Mouse (Mus musculus) testis, adult 2 months (tissue): ENCODE data around the gene Aldh3b2. TPM values are rescaled to one million over a fixed set of nuclear protein-coding genes. Genes with fewer than 3 reads are reported as not detected.

Experiments used
- H3K27ac ChIP-seq: fragments of 200-500 bp; 2 replicates; pipeline ENCODE4 v1.5.1; 2012; ENCODE audit warnings: low read depth, low read length; ENCODE audit not compliant: control insufficient read depth, insufficient read depth
- H3K27me3 ChIP-seq: fragments of 200-500 bp; 2 replicates; pipeline ENCODE4 v1.6.1; 2012; ENCODE audit warnings: mild to moderate bottlenecking, low read length, moderate library complexity; ENCODE audit not compliant: control insufficient read depth, insufficient read depth
- H3K36me3 ChIP-seq: fragments of 200-500 bp; 2 replicates; pipeline ENCODE4 v1.6.1; 2012; ENCODE audit warnings: mild to moderate bottlenecking, low read length; ENCODE audit not compliant: control insufficient read depth, insufficient read depth
- H3K4me1 ChIP-seq: fragments of 200-500 bp; 2 replicates; pipeline ENCODE4 v1.6.1; 2012; ENCODE audit warnings: low read length; ENCODE audit not compliant: control insufficient read depth, insufficient read depth
- H3K4me3 ChIP-seq: fragments of 200-500 bp; 2 replicates; pipeline ENCODE4 v1.5.1; 2012; ENCODE audit warnings: low read depth, mild to moderate bottlenecking, low read length, moderate library complexity, mixed read lengths; ENCODE audit not compliant: control insufficient read depth
- CTCF ChIP-seq: fragments of 200-500 bp; IDR thresholded peaks from 2 replicates; pipeline ENCODE4 v1.5.1; 2012; ENCODE audit warnings: low read depth, mild to moderate bottlenecking, inconsistent platforms, low read length, moderate library complexity; ENCODE audit not compliant: control insufficient read depth, insufficient read depth, insufficient replicate concordance
- POLR2A ChIP-seq: fragments of 200-500 bp; IDR thresholded peaks from 2 replicates; pipeline ENCODE4 v1.6.1; 2012; ENCODE audit warnings: low read depth, mild to moderate bottlenecking, inconsistent platforms, low read length, moderate library complexity; ENCODE audit not compliant: control insufficient read depth
- polyA plus RNA-seq: library from polyadenylated mRNA; depleted of rRNA; stranded (reverse); fragments of >200 nt; gene quantifications from 2 replicates; pipeline ENCODE4 v1.2.3, GENCODE M21; 2012

Aldh3b2 gene
- polyA plus RNA-seq, 1 experiment, result 48.6 TPM

GRCm38 (mm10) chr19:3988066-3988465 lies 15.9 kb downstream of the Aldh3b2 start:
- no peaks in the 10 kb centered on the region for H3K27me3 ChIP-seq
- H3K4me3 ChIP-seq, result no peak overlapping the region
- peaks cover 5% of the 10 kb centered on the region for H3K4me1 ChIP-seq
- H3K36me3 ChIP-seq, result no peaks in the 10 kb centered on the region
- TF ChIP-seq POLR2A (no peak), CTCF (no peak)
- H3K27ac ChIP-seq, result no peak overlapping the region

DNA sequence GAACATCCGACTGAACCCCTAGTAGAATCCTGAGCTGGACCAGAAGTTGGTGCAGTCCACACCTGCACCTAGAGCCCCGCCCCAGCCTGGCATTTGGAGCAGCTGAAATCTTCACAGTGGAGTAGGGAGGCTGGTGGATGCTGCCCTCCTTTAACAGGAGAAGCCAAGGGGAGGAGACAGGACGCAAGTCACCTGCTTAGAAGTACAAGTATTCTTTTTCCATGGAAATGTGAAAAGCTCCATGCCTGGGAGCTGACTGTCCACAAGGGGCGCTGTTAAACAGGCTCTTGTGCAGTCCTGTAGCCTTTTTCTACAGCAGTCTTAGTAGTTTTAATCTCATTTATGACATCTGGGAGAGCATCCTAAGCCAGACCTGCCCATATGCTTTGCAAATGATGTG lies 16.6 kb downstream of the Aldh3b2 start:
- Histone ChIP-seq H3K27ac (no peak overlapping the region), H3K4me3 (no peak overlapping the region), H3K4me1 (peaks cover 5% of the 10 kb centered on the region), H3K36me3 (no peaks in the 10 kb centered on the region), H3K27me3 (no peaks in the 10 kb centered on the region)
- no peak for TF ChIP-seq CTCF

DNA sequence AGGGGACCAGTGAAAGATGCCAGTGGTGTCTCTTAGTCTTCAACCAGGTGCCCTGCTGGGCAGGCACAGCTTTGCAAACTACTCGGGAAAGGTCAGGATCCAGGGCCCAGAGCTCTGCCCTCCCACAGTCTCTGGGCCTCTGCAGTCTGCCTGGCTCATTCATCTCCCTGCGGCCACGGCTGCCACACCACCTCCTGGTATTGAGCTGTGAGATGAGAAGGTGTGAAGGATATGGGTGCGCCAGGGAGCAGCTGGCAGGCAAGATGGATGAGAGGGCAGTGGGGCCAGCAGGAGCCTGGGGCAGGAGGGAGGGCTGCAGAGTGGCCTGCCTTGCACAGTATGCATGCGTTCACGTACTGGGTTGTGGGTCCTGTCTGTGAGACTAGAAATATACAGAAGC lies 18.7 kb downstream of the Aldh3b2 start:
- TF ChIP-seq POLR2A, result no peak
- TF ChIP-seq CTCF, result no peak
- H3K4me1 ChIP-seq, result peaks cover 2% of the 10 kb centered on the region
- no peak overlapping the region for H3K27ac ChIP-seq
- no peaks in the 10 kb centered on the region for H3K36me3 ChIP-seq
- no peaks in the 10 kb centered on the region for H3K27me3 ChIP-seq
- H3K4me3 ChIP-seq, result no peak overlapping the region

DNA sequence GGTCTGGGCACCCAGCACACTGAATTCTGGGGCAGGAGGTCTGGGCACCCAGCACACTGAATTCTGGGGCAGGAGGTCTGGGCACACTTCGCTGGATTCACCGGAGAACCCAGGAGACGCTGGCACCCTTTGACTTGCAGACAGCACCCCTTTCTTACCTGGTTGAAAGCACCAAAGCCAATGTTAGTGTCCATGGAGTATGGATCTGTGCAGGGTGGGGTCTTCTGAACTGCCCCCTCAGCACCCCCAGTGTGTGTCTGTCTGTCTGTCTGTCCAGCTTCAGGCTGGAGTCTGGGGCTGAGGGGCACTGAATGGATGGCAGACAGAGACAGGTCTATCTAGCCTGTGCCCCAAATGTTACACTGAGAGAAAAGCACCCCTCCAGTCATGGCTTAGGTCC lies 19.4 kb downstream of the Aldh3b2 start:
- no peak overlapping the region for H3K4me3 ChIP-seq
- no peaks in the 10 kb centered on the region for H3K36me3 ChIP-seq
- H3K27me3 ChIP-seq, result no peaks in the 10 kb centered on the region
- H3K4me1 ChIP-seq, result peaks cover 2% of the 10 kb centered on the region; the same call in 1 of the 2 replicates
- H3K27ac ChIP-seq, result no peak overlapping the region
- TF ChIP-seq CTCF (no peak), POLR2A (no peak)

GRCm38 (mm10) chr19:3991966-3992365 lies 19.8 kb downstream of the Aldh3b2 start:
- TF ChIP-seq POLR2A (no peak), CTCF (no peak)
- H3K27ac ChIP-seq, result no peak overlapping the region
- no peaks in the 10 kb centered on the region for H3K36me3 ChIP-seq
- no peak overlapping the region for H3K4me3 ChIP-seq
- H3K4me1 ChIP-seq, result peaks cover 2% of the 10 kb centered on the region; the same call in 1 of the 2 replicates
- no peaks in the 10 kb centered on the region for H3K27me3 ChIP-seq

DNA sequence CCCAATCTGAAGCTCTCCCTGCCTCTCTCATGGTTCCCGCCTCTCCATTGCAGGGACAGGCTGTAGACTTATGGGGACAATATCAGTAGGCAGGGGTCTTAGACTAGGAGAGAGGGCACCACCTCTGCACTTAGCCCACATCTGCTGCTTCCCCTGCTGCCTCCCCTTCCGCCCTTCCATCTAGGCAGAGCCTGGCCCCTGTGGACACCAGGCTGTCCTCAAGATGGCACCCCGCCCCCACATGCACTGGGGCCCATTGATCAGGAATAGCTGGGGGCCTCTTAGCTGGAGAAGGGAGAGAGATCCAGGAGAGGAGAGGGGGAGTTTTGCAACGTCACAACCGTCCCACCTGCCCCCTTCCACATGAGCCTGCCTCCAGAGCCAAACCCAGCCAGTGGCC lies 20.3 kb downstream of the Aldh3b2 start, which contains the start of gene Tbx10:
Tbx10 (plus strand) TSS at position 337 of the 400 bp plus-strand sequence.
- H3K27me3 ChIP-seq, result no peaks in the 10 kb centered on the region
- H3K4me3 ChIP-seq, result no peak within 1 kb of the TSS
- H3K36me3 ChIP-seq, result no peaks in the 10 kb centered on the region
- no peaks in the 10 kb centered on the region for H3K4me1 ChIP-seq
- no peak within 1 kb of the TSS for H3K27ac ChIP-seq
- TF ChIP-seq CTCF (no peak), POLR2A (no peak)

DNA sequence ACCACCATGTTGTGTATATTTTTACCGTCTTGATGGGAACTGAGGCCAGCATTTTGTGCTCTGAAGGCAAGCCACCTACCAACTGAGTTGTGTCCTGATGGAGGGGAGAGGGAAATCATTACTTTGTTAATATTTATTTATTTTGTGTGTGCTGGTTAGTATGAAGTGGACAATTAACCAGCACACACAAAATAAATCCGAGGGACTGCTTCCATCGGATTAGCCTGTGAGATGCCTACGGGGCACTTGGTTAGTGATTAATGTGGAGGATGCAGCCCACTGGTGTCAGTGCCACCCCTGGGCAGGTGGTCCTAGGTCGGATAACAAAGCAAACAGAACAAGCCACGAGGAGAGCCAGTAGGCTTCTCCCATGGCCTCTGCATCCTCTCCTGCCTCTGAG lies 22.8 kb downstream of the Aldh3b2 start:
- TF ChIP-seq POLR2A (no peak), CTCF (no peak)
- no peaks in the 10 kb centered on the region for H3K36me3 ChIP-seq

DNA sequence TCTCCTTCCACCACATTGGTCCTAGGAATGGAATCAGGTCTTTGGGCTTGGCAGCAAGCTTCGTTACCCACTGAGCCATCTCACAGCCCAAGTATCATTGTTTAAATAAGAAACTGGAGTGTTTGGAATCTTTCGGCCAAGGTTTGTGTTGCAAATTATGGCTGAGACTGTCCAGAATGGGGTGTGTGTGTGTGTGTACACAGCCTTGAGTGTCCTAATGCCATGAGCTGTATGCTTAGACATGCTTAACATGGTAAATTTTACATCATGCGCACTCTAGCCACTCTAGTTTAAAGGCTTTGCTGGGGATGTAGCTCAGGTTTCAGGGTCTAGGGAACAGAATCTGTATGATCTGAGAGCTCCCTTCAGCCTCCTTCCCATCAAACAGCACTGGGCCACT lies 23.4 kb downstream of the Aldh3b2 start:
- no peak overlapping the region for H3K4me3 ChIP-seq
- no peaks in the 10 kb centered on the region for H3K27me3 ChIP-seq
- no peaks in the 10 kb centered on the region for H3K36me3 ChIP-seq
- H3K4me1 ChIP-seq, result peaks cover 15% of the 10 kb centered on the region
- H3K27ac ChIP-seq, result no peak overlapping the region
- TF ChIP-seq POLR2A (no peak), CTCF (no peak)

More for the DNA sequence above, 22.8 kb downstream of the Aldh3b2 start:
- no peak overlapping the region for H3K27ac ChIP-seq
- peaks cover 10% of the 10 kb centered on the region for H3K4me1 ChIP-seq
- H3K4me3 ChIP-seq, result no peak overlapping the region
- no peaks in the 10 kb centered on the region for H3K27me3 ChIP-seq

GRCm38 (mm10) chr19:3996106-3996505 lies 24.0 kb downstream of the Aldh3b2 start:
- peaks cover 18% of the 10 kb centered on the region for H3K4me1 ChIP-seq
- no peak overlapping the region for H3K4me3 ChIP-seq
- H3K36me3 ChIP-seq, result no peaks in the 10 kb centered on the region
- H3K27me3 ChIP-seq, result no peaks in the 10 kb centered on the region
- TF ChIP-seq POLR2A, result no peak
- no peak for TF ChIP-seq CTCF
- no peak overlapping the region for H3K27ac ChIP-seq
